Mouse (Mus musculus): ENCODE measurements around the gene Galns.
"Not testable (repeated sequence)": the region's sequence is repeated elsewhere in the genome, so short reads cannot be mapped to it uniquely, and the experiment has no call there.

The Galns gene

DNA sequence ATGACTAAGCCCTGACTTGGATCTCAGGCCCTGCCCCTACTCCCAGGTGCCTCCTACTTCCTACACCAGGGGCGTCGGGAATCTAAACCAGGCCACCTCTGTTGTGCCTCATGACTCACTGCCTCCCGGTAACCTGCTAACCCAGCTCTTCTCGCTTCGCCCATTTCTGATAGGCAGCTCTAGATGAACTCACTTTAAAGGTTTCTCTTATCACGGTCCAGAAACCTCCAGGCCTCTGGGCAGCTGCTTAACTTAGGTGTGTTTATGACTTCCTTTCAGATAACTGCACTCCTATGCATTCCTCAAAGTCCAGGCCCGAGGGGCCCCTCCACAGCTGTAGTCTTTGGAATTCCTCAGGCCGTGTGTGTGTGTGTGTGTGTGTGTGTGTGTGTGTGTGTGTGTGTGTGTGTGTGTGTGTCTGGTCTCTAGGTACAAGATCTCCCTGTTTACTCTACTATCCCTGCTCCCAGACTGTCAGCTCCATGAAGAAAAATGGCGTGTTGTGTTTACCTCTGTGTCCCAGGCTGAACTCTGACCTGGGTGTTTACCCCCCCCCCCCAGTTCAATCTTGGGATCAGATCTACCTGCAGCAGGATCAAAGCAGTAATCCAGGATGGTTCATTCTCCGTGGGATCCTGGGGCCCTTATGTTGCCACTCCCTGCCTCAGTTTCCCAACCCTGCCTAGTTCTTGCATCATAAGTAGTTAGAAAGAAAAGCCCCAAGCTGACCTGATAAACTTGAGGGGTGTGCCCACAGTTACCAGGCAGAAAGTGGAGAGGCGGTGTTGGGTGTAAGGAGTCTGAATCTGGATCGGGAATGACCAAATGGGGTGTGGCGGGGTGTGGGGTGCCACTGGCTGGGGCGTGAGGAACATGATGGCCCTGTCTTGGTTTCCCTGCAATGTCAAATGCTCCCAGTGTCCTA, 24.9 kb upstream of the Galns start:
- no peak for DNase-seq (ENCODE audit: low spot score)

DNA sequence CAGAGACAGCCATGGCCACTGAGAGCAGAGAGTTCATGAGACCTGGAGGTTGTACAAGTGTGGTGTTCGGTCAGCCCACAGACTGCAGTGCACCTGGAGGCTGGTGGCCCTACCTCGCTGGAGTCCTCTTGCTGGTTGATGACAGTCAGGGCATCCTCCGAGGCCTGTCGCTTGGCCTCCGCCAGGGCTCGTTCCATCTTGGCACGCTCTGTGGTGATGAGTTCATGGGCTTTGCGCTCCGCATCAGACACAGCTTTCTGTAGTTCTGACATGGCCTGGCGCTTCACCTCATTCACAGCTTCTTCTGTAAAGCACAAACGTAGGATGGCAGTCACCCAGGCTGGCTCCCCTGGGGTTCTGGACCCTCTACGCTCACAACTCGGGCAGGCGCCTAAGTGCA, 21.9 kb upstream of the Galns start:
- no peak for DNase-seq (ENCODE audit: low spot score)

DNA sequence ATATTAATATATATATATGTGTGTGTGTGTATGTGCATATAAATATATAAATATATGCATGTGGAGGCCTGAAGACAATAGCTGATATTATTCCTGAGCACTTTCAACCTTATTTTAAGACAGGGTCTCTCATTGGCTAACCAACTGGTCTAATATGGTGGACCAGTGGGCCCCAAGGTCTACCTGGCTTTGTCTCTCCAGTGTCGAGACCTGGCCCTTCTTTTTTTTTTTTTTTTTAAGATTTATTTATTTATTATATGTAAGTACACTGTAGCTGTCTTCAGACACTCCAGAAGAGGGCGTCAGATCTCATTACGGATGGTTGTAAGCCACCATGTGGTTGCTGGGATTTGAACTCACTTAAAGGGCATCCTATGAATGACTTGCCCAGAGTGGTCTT, 20.9 kb upstream of the Galns start:
- not testable (repeated sequence) for DNase-seq (ENCODE audit: low spot score)

DNA sequence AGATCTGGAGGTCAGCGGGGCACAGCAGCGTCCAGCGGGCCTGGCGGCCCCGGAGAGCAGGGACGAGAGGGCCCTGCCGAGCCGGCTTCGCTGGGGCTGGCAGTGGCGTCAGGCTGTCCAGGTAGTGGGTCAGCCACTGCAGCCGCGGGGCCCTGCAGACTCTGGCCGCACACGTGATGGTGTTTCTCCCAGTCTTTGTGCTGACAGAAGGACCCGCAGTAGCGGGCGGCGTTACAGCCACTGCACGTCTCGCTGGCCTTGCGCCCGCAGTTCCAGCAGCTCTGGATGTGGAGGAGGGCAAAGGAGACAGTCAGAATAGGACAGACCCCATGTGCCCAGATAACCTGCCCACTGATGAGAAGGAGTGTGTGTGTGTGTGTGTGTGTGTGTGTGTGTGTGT, 19.4 kb upstream of the Galns start:
- DNase-seq (ENCODE audit: low spot score) = no peak

DNA sequence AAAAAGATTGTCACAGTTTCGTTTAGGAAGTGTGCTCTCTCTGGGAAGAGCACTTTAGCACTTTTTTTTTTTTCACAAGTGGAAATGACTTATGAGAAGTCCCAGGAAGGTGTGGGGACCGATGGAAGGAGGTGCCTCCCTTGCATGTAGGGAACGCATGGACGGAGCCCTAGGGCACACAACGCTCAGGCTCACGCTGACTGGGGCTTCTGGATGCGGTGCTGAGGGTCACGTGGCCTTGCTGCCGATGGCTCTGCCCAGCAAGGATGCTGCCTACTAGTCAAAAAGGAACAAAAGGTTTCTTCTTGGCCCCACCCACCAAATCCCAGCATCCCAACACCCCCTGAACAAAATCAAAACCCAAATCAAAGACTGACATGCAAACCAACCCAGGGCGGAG, 18.1 kb upstream of the Galns start:
- DNase-seq (ENCODE audit: low spot score) = no peak

DNA sequence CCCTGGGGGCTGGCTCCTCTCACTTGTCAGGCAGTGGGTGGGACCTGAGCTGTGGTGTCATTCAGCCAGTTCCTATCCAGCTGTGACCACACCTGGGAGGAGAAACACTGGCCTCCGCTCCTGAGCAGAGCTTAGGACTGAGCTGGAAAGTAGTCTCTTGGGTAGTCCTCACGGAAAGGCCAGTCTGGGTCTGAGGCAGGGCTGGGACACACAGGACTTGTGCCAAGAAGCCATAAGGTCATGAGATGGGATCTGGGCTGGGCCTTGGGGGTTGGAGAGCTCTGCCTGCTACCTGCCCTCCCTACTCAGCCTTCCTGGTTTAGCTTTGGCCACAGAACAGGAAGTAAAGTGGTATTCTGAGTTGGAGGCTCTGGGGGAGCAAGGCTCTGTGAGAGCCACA, 15.6 kb upstream of the Galns start:
- DNase-seq (ENCODE audit: low spot score) = no peak

DNA sequence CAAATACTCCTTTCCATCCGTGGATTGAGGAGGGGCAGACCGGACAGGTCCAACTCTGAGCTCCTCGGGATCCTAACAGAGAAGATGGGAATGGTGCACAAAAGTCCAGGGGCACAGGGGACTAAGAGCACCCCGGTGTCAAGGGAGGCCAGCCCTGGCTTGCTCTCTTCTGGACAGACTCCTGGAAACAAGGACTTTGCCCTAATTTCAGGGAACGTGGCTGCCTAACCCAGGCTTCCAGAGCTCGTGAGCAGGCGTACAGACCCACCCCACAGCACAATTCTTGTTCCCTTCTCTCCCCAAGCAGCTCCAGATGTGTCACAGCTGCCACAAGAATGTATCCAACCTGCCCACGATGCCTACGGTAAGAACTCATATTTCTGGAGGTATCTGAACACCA, 14.5 kb upstream of the Galns start:
- no peak for DNase-seq (ENCODE audit: low spot score)

DNA sequence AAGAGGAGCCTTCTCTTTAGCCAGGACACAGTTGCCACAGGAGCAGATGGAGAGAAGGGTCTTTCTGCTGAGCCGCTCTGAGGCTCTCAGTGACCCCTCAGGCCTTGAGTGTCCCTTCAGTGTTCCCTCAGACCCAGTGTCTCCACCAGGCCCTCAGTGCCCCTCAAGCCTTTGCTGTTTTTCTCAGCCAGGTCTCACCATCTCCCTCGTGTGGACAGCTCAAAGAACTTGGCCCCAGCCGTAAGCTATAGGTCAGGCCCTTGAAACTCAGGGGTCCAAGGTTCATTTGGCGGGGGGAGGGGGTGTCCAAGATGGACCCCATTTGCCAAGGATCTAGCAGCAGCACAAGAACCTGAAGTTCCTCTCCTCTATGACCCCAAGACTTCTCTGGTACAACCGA, 13.4 kb upstream of the Galns start:
- DNase-seq (ENCODE audit: low spot score) = no peak

DNA sequence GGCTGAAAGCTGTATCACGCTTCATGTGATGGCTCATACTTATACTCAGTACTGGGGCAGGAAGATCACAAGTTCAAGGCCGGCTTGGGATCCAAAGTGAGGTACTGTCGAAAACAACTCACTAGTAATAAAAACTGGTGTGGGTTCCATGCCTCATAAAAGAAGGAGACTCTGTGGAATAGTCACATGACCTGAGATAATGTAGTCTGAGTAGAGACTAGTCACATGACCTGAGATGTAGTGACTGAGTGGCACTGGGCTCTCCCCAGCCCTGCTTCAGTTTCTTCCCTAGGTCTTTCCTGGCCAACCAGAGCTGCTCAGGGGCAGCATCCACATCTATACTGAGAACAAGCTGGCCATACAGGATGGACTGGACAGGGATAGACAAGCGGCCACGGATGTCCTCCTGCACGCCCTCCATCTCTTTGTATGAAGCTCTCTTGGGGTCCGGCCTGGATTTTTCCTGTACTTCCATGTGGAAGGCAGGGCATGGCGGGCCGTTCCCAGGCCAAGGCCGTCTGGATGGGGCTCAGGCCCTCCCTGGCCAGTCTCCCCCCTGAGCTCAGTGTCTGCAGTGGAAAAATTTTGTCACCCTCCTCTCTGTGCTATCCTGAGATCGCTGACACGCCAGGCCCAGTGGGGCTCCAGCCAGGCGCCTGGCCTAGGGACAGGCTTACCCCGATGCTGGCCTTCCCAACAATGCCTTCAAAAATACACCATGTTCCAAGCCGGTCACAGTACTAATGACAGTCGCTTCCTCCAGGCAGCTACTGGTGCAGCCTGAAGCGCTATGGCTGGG, 12.8 kb upstream of the Galns start:
- DNase-seq (ENCODE audit: low spot score) = no peak

DNA sequence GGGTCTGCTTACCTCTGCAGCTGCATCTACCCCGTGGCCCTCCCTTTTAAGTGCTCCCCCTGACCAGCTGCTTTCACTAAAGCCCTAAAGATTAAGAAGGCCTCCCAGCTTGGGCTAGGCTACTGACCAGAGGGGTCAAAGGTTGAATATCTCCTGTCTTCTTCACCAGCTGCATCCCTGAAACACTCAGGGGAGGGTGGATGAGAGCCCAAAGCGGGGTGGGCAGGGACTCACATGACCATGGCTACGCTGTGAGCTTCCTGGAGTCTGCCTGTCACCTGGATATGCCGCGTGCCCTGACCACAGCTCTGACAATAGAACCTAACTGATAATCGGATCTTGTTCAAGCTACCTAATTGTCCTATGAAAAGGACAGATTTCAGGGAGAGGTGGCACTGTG, 11.5 kb upstream of the Galns start, which contains the start of gene Pabpn1l:
Gene Pabpn1l (minus strand): TSS at position 13 of the 400 bp plus-strand sequence.
- no peak for DNase-seq (ENCODE audit: low spot score)

DNA sequence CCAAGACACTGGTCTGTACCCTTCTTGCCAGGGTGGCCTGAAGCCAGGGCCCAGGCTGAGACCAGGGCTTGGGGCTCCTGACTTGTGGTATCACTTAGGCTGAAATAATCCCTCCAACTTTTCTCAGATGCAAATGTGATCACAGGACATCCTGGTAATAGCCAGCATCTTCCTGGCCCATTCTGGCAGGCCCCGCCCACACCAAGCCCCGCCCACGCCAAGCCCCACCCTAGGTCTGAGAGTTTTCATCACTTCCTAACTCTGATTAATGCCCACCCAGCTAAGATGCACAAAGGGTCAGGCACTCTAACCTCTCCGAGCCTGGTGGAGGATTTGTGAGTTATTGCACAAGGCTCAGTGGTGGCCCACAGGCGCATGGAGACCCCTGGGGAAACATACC, 9.2 kb upstream of the Galns start:
- no peak for DNase-seq (ENCODE audit: low spot score)

DNA sequence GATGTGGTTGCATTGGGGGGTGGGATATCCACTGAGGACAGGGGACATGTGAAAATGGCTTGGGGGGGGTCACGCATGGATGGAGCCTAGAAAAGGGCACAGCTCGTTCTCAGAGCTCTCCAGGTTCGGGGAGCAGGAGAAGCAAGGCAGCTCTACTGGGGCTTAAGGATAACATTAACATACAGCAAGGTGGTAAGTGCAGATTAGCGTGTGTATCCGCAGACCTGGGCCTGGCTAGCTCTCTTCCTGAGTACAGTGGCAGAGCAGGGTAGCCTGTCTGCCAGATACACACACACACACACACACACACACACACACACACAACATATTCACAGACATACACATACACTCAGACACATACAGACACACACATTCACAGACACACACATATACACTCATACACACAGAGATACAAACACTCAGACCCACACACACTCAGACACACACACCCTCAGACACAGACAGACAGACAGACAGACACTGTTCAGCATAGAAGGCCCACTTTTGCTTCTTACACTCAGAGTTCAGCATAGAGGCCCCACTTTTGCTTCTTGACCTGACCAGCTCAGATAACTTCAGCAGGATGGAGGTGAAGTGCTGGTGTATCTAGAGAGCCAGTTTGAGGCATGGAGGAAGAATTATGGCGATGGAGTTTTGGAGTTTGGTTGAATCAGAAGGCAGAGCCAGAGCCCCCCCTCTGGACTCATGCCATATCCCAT, 7.6 kb upstream of the Galns start:
- no peak for DNase-seq (ENCODE audit: low spot score)

DNA sequence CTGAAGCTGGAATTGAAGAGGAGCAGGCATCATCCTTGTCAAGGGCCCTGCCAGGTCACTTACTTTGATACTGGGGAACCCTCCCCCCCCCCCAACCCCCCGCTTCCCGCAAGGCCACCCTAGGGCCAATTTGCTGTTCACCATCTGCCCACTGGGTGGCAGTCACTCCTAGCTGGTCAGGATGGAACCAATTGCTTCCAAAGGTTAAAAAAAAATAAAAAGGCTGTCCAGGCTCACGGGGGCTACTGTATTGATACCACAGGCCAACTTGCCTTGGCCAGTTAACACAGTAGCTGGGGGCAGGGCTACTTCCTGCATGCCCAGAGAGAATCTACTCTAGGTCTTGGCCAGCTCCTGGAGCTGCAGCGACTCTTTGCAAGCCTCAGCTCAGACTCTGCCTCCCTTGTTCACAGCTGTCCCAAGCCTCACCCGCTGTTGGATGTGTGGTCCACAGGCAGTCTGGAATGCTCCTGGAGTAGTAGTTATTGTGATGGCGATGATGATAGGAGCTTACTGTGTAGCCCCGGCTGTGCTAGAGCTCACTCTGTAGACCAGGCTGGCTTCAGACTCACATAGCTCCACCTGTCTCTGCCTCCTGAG, 6.8 kb upstream of the Galns start:
- peak; percentile 83 for DNase-seq (ENCODE audit: low spot score)

DNA sequence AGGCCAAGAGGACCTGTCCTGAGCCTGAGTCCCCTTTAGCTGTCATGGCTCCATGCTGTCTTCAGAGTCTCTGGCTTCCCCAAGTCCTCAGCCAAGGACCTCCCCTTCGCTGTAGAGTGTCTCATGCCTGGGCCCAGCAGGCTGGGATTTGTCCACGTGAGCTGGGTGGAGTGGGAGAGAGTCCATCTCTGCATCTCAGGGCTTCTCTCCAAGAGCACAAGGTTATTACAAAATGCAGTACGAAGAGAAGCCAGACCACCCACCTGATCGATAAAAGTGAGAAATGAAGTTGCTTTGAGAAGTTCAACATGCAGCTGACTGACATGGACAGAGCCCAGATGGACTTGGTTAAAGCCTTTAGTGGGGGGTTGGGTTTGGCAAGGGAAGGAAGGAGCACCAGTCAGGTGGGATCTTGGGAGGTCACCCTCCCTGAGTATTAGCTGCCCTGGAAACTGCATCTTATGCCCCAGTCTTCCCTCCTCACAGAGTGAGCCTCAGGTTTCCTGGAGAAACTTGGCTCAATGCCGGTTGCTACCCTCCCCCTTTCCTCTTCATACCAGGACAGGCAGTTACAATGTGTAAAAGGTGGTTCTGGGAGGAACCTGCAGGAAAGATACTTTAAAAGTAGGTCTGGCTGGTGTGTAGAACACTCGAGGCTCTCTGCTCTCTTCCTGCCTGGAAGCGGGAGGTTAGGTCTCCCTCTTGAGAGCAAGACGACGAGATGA, 5.1 kb upstream of the Galns start:
- no peak for DNase-seq (ENCODE audit: low spot score)

DNA sequence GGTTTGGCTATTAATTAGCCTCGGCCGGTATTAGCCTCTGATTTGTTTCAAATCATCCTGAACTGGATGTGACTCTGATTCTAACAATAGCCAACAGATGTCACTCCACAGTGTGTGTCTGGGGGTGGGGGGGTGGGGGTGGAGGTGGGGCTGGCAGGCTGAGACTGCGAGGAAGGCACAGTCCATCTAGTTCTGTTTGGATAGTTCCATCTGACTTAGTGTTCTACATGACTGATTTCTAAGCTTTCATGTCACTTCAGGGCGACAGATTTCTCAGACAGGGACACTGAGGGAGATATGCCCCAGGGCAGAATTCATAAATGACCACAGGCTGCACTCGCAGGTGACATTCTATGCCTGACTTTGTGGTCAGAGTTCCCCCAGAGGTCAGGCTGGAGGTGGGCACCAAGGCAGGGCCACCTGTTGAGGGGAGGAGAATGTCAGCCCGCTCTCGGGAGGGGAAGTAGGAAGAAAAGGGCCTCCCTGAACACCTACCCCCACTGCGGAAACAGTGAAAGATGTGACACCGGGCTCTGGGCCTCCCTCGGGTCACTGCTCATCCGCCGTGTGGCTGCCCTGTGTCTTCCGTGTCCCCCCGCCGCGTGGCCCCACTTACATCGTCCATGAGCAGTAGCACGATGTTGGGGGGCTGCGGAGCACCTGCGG, 518 bp downstream of the Galns start:
- DNase-seq (ENCODE audit: low spot score) = no peak

DNA sequence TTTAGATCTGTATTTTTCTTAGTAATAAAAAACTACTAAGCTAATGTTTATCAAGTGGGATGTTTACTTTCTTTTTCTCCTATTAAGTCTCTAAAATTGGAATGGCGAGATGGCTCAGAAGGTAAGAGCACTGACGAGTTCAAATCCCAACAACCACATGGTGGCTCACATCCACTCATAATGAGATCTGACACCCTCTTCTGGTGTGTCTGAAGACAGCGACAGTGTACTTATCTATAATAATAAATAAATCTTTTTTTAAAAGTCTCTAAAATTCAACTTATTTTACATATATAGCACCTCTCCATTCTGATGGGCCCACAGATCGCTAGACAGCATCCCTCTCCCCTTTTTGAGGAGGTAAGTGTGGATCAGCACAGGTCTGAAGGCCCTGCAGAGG, 1.1 kb downstream of the Galns start:
- no peak for DNase-seq (ENCODE audit: low spot score)

DNA sequence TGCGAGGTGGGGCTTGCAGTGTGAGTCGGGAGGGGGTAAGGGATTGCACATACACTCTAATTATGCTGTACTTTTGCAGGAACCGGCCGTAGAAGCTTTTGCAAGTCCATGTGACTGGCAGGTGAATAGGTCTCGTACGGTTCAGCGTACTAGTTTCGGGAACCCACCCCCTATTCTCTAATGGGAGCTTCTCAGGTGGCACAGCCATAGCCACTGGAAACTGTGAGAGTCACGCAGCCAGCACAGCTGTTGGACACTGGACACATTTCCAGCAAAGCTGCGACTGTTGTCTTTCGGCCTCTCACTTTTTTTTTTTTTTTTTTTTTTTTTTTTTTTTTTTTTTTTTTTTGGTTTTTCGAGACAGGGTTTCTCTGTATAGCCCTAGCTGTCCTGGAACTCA, 4.5 kb downstream of the Galns start:
- no peak for DNase-seq (ENCODE audit: low spot score)

DNA sequence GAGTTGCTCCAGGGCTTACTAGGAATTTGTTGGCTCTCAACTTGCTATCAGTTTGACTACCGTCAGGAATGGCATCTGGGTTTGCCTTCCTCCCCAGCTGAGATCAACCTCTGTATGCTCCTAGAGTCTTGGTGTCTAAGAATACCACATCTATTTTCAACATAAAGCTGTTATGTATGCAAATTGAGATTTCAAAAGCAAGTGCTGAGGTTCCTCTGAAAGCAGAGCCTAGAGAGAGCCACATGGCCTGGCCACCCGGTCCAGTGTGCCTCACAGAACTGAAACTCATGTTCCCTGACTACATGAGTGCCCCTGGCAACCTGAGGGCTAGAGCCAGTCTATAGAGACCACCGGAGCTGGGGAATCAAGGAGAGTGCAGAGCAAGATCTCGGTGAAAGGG, 5.9 kb downstream of the Galns start:
- no peak for DNase-seq (ENCODE audit: low spot score)

DNA sequence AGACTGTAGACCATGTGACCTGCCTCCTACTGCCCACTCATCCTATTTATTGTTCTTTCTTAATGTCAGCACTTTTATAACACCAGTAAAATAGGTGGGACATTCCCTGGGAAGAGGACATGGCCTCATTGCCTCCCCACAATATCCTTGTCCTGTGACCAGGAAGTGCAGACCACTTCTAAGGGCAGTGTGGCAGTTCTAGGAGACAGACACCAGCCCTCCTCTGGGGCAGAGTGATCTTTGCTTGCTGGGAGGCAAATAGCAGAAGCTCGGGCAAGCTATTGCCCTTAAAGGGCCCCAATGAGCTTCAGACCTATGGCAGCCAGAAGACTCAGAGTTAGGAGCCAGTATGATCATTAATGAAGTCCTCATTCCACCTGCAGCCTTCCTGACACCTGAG, 6.6 kb downstream of the Galns start:
- no peak for DNase-seq (ENCODE audit: low spot score)

DNA sequence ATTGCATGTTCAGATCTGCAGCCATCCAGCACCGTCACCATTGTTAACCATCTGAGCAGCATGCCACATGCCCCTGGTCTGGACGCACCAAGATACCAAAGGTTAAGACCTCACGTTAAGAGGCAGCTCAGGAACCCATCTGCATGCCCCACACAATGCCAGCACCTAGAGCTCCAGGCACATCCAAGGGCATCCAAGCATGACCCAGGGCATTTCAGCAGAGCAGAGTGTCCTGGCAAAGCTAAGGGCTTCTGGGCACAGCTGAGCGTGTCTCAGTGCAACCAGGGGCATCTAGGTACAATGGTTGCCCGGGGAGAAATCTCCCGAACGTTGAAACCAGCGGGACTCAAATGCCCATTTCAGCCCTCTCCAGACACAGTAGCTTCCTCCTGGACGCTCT, 10.6 kb downstream of the Galns start:
- no peak for DNase-seq (ENCODE audit: low spot score)

DNA sequence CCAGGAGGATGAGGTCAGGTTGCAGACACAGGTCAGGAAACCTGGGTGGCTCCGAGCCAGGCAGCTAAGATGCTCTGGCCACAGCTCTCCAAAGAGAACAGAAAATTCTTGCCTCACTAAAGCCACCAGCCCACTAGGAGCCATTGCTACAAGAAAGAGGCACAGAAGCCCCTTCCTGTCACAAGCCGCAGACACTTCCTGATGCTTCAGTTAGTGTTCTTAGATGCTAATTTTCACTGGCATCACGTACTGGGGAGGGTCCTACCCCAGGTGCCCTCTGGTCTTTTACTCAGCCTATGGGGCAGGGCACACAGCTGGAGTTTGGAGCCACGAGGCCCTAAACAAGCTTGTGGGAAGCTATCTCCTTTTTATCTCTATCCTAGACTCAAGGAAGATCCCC, 15.2 kb downstream of the Galns start:
- DNase-seq (ENCODE audit: low spot score) = no peak
